Mouse (Mus musculus) hindbrain, embryonic 11.5 days (tissue): ENCODE measurements around the gene Mrnip. TPM values are rescaled to one million over a fixed set of nuclear protein-coding genes. Genes with fewer than 3 reads are reported as not detected.

ENCODE experiments used
- ATAC-seq: fragments of 200-750 bp; cut with Nextera tagmentation; 2 replicates; pipeline ENCODE4 v1.8.0; 2017; ENCODE audit warnings: mild to moderate bottlenecking, moderate TSS enrichment, moderate library complexity; ENCODE audit not compliant: low FRiP score
- DNase-seq: peaks from one replicate; pipeline ENCODE4 v3.0.0-alpha.2; 2015; ENCODE audit warnings: low spot score
- H3K27ac ChIP-seq: fragments of 300-500 bp; sonication (generic); 2 replicates; pipeline ENCODE4 v1.5.1; 2014; ENCODE audit warnings: mild to moderate bottlenecking, low read depth, low read length
- H3K27me3 ChIP-seq: fragments of 300-500 bp; sonication (generic); 2 replicates; pipeline ENCODE4 v1.6.1; 2014; ENCODE audit warnings: mild to moderate bottlenecking, low read length, moderate library complexity, mixed read lengths; ENCODE audit not compliant: control insufficient read depth, insufficient read depth
- H3K36me3 ChIP-seq: fragments of 300-500 bp; sonication (generic); 2 replicates; pipeline ENCODE4 v1.6.1; 2014; ENCODE audit warnings: mild to moderate bottlenecking, low read length, moderate library complexity, mixed read lengths; ENCODE audit not compliant: control insufficient read depth, insufficient read depth
- H3K4me1 ChIP-seq: fragments of 300-500 bp; sonication (generic); replicated peaks from 2 replicates; pipeline ENCODE4 v1.6.1; 2014; ENCODE audit warnings: low read length, mixed read lengths; ENCODE audit not compliant: control insufficient read depth, insufficient read depth
- H3K4me2 ChIP-seq: fragments of 300-500 bp; sonication (generic); replicated peaks from 2 replicates; pipeline ENCODE4 v1.6.1; 2014; ENCODE audit warnings: mild to moderate bottlenecking, low read depth, low read length
- H3K4me3 ChIP-seq: fragments of 300-500 bp; sonication (generic); 2 replicates; pipeline ENCODE4 v1.5.1; 2014; ENCODE audit warnings: low read depth, low read length
- H3K9ac ChIP-seq: fragments of 300-500 bp; sonication (generic); 2 replicates; pipeline ENCODE4 v1.6.1; 2014; ENCODE audit warnings: low read depth, low read length
- H3K9me3 ChIP-seq: fragments of 300-500 bp; sonication (generic); 2 replicates; pipeline ENCODE4 v1.6.1; 2016; ENCODE audit warnings: low read length; ENCODE audit not compliant: control insufficient read depth
- WGBS: fragments of 180-500 bp; shearing (Covaris S2); extraction: QIAGEN DNeasy Blood & Tissue Kit; methylation state at CpG from one replicate; pipeline ENCODE4 v1.1.7; 2014; 5-methylcytosine and 5-hydroxymethylcytosine counted together
- polyA plus RNA-seq: library from polyadenylated mRNA; unstranded; fragments of >200 nt; fragmentation: Nextera tagmentation; extraction: Ambion mirVana; gene quantifications from 2 replicates; pipeline ENCODE4 v1.2.1, GENCODE M21; 2014

Gene Mrnip
- polyA plus RNA-seq, 1 experiment from 2014 or later: 22.4 TPM

GRCm38 (mm10) chr11:50229252-50229910 is 55.1 kb downstream of the Mrnip start:
- Histone ChIP-seq H3K36me3 (peaks cover 4% of the 10 kb centered on the region; the same call in 1 of the 2 replicates), H3K9me3 (no peaks in the 10 kb centered on the region), H3K27ac (no peak overlapping the region), H3K27me3 (peaks cover 2% of the 10 kb centered on the region; the same call in 1 of the 2 replicates), H3K4me1 (peaks cover 10% of the 10 kb centered on the region), H3K4me3 (no peak overlapping the region), H3K9ac (no peak overlapping the region), H3K4me2 (no peak overlapping the region)
- ATAC-seq (no peak), DNase-seq (no peak)
- WGBS: 45% methylated on average over 7 of the region's 7 CpGs

- peaks cover 10% of the 10 kb centered on the region for H3K4me1 ChIP-seq
- peak overlapping the region; percentile 38 for H3K4me2 ChIP-seq
- no peak overlapping the region for H3K4me3 ChIP-seq
- 0 out of 2 replicates have a peak, but pooled peaks have one; percentile 18 for ATAC-seq
- no peak overlapping the region for H3K9ac ChIP-seq
- peaks cover 2% of the 10 kb centered on the region; the same call in 1 of the 2 replicates for H3K27me3 ChIP-seq
- DNase-seq: no peak
- peaks cover 4% of the 10 kb centered on the region; the same call in 1 of the 2 replicates for H3K36me3 ChIP-seq
- 22% methylated on average over 45 of the region's 45 CpGs for WGBS
- H3K27ac ChIP-seq: no peak overlapping the region
- no peaks in the 10 kb centered on the region for H3K9me3 ChIP-seq
Measured at GRCm38 (mm10) chr11:50230481-50231304, 56.4 kb downstream of the Mrnip start.

- Histone ChIP-seq H3K4me3 (no peak overlapping the region), H3K9ac (no peak overlapping the region), H3K27me3 (peaks cover 2% of the 10 kb centered on the region; the same call in 1 of the 2 replicates), H3K4me2 (peak overlapping the region; percentile 38; the same call in 1 of the 2 replicates), H3K36me3 (peaks cover 4% of the 10 kb centered on the region; the same call in 1 of the 2 replicates), H3K4me1 (peaks cover 8% of the 10 kb centered on the region), H3K9me3 (no peaks in the 10 kb centered on the region), H3K27ac (no peak overlapping the region)
- ATAC-seq (no peak), DNase-seq (peak; percentile 71)
- WGBS: 19% methylated on average over 8 of the region's 8 CpGs
Measured at GRCm38 (mm10) chr11:50231411-50231810, 57.2 kb downstream of the Mrnip start.

GRCm38 (mm10) chr11:50233022-50233421 is 58.8 kb downstream of the Mrnip start:
- WGBS: 96% methylated on average over 13 of the region's 13 CpGs
- peaks cover 4% of the 10 kb centered on the region; the same call in 1 of the 2 replicates for H3K36me3 ChIP-seq
- H3K4me3 ChIP-seq: no peak overlapping the region
- DNase-seq (no peak), ATAC-seq (no peak)
- H3K4me2 ChIP-seq: no peak overlapping the region
- H3K9me3 ChIP-seq: no peaks in the 10 kb centered on the region
- peaks cover 14% of the 10 kb centered on the region for H3K27me3 ChIP-seq
- peaks cover 8% of the 10 kb centered on the region for H3K4me1 ChIP-seq
- no peak overlapping the region for H3K9ac ChIP-seq
- no peak overlapping the region for H3K27ac ChIP-seq

GRCm38 (mm10) chr11:50233993-50234392 is 59.7 kb downstream of the Mrnip start:
- Histone ChIP-seq H3K36me3 (peaks cover 4% of the 10 kb centered on the region; the same call in 1 of the 2 replicates), H3K9ac (no peak overlapping the region), H3K4me3 (no peak overlapping the region), H3K27me3 (peaks cover 21% of the 10 kb centered on the region), H3K27ac (no peak overlapping the region), H3K9me3 (no peaks in the 10 kb centered on the region), H3K4me2 (no peak overlapping the region), H3K4me1 (peaks cover 8% of the 10 kb centered on the region)
- no peak for DNase-seq
- no peak for ATAC-seq
- 85% methylated on average over 11 of the region's 11 CpGs for WGBS

- Histone ChIP-seq H3K27ac (no peak overlapping the region), H3K36me3 (peaks cover 4% of the 10 kb centered on the region; the same call in 1 of the 2 replicates), H3K4me2 (no peak overlapping the region), H3K27me3 (peaks cover 21% of the 10 kb centered on the region), H3K4me1 (peaks cover 8% of the 10 kb centered on the region), H3K4me3 (no peak overlapping the region), H3K9me3 (no peaks in the 10 kb centered on the region), H3K9ac (no peak overlapping the region)
- 91% methylated on average over 25 of the region's 25 CpGs for WGBS
- ATAC-seq (no peak), DNase-seq (no peak)
Measured at GRCm38 (mm10) chr11:50234606-50235005, 60.4 kb downstream of the Mrnip start.

- Histone ChIP-seq H3K9ac (peak overlapping the region; percentile 48; the same call in 1 of the 2 replicates), H3K36me3 (peaks cover 4% of the 10 kb centered on the region; the same call in 1 of the 2 replicates), H3K4me2 (peak overlapping the region; percentile 87), H3K4me1 (peaks cover 2% of the 10 kb centered on the region; the same call in 1 of the 2 replicates), H3K9me3 (no peaks in the 10 kb centered on the region), H3K27ac (no peak overlapping the region), H3K27me3 (peaks cover 18% of the 10 kb centered on the region), H3K4me3 (peak overlapping the region; percentile 54)
- ATAC-seq: peak; percentile 92
- under 1% methylated on average over 25 of the region's 27 CpGs for WGBS
- DNase-seq: peak; percentile 87
Measured at GRCm38 (mm10) chr11:50236540-50236936, 62.3 kb downstream of the Mrnip start.

GRCm38 (mm10) chr11:50236937-50237835 is 62.9 kb downstream of the Mrnip start:
- H3K4me2 ChIP-seq: peak overlapping the region; percentile 87
- H3K4me1 ChIP-seq: peaks cover 2% of the 10 kb centered on the region; the same call in 1 of the 2 replicates
- ATAC-seq (peak; percentile 51; the same call in 1 of the 2 replicates), DNase-seq (no peak)
- H3K9me3 ChIP-seq: no peaks in the 10 kb centered on the region
- peak overlapping the region; percentile 54 for H3K4me3 ChIP-seq
- WGBS: 2% methylated on average over 66 of the region's 66 CpGs
- peak overlapping the region; percentile 48; the same call in 1 of the 2 replicates for H3K9ac ChIP-seq
- H3K27ac ChIP-seq: no peak overlapping the region
- peaks cover 18% of the 10 kb centered on the region for H3K27me3 ChIP-seq
- peaks cover 4% of the 10 kb centered on the region; the same call in 1 of the 2 replicates for H3K36me3 ChIP-seq
